In genomic region chr7:128237593-128237926, GRCm38 (mm10) we compare ENCODE assay signal across 7 mouse cellular contexts. TPM values are rescaled to one million over a fixed set of nuclear protein-coding genes. Genes with fewer than 3 reads are reported as not detected.
A peak's percentile ranks its signal among the peaks of the same experiment; 100 is the strongest.
DNase-seq lines count a peak whose midpoint lies in the region; ATAC-seq and TF ChIP-seq lines count a peak whose summit lies in the region.

No protein-coding gene starts in this region.

- ATAC-seq in lung, postnatal 0 days, result no peak
- ATAC-seq in forebrain, embryonic 11.5 days (replicated peaks; ENCODE audit: low FRiP score), result no peak
- ATAC-seq in limb, embryonic 13.5 days (ENCODE audit: low FRiP score, low read depth), result no peak
- ATAC-seq in stomach, embryonic 14.5 days (ENCODE audit: insufficient number of reproducible peaks, insufficient read depth, low FRiP score, low read depth), result no peak

- peaks cover 4% of the 10 kb centered on the region; the same call in 1 of the 2 replicates for H3K36me3 ChIP-seq in lung, postnatal 0 days (ENCODE audit: insufficient read depth, low read length)
- no peaks in the 10 kb centered on the region; the same call in 1 of the 2 replicates for H3K36me3 ChIP-seq in forebrain, embryonic 11.5 days (ENCODE audit: control insufficient read depth, insufficient read depth, low read length)
- peaks cover 32% of the 10 kb centered on the region for H3K36me3 ChIP-seq in limb, embryonic 13.5 days
- peaks cover 19% of the 10 kb centered on the region for H3K36me3 ChIP-seq in stomach, embryonic 14.5 days (ENCODE audit: control insufficient read depth, insufficient read depth, low read length)

- peak; percentile 22 for TF ChIP-seq EP300 in lung, postnatal 0 days (IDR thresholded peaks at IDR 0.05)

- no peak for TF ChIP-seq CTCF in lung, postnatal 0 days (IDR thresholded peaks at IDR 0.05)

- peak overlapping the region; percentile 82 for H3K4me3 ChIP-seq in lung, postnatal 0 days (ENCODE audit: low read depth, low read length)
- peak overlapping the region; percentile 69 for H3K4me3 ChIP-seq in forebrain, embryonic 11.5 days (ENCODE audit: low read depth, low read length)
- H3K4me3 ChIP-seq in limb, embryonic 13.5 days, result peak overlapping the region; percentile 75
- peak overlapping the region; percentile 77 for H3K4me3 ChIP-seq in stomach, embryonic 14.5 days (ENCODE audit: low read depth, low read length)

- H3K9ac ChIP-seq in lung, postnatal 0 days (replicated peaks; ENCODE audit: low read depth), result peak overlapping the region; percentile 76
- peak overlapping the region; percentile 83 for H3K9ac ChIP-seq in forebrain, embryonic 11.5 days (ENCODE audit: low read length)
- peak overlapping the region; percentile 82 for H3K9ac ChIP-seq in limb, embryonic 13.5 days
- peak overlapping the region; percentile 61 for H3K9ac ChIP-seq in stomach, embryonic 14.5 days (replicated peaks; ENCODE audit: low read depth, low read length)

- under 1% methylated on average over 25 of the region's 25 CpGs for WGBS in lung, postnatal 0 days
- under 1% methylated on average over 25 of the region's 25 CpGs for WGBS in forebrain, embryonic 11.5 days
- under 1% methylated on average over 25 of the region's 25 CpGs for WGBS in limb, embryonic 13.5 days
- under 1% methylated on average over 25 of the region's 25 CpGs for WGBS in stomach, embryonic 14.5 days

- peak overlapping the region; percentile 74 for H3K4me2 ChIP-seq in lung, postnatal 0 days (replicated peaks; ENCODE audit: low read depth, low read length)
- peak overlapping the region; percentile 81 for H3K4me2 ChIP-seq in forebrain, embryonic 11.5 days (ENCODE audit: low read depth, low read length, severe bottlenecking)
- H3K4me2 ChIP-seq in limb, embryonic 13.5 days (replicated peaks), result peak overlapping the region; percentile 78
- H3K4me2 ChIP-seq in stomach, embryonic 14.5 days (replicated peaks; ENCODE audit: low read depth, low read length), result peak overlapping the region; percentile 64

- peak overlapping the region; percentile 99 for H3K27ac ChIP-seq in lung, postnatal 0 days (ENCODE audit: low read length)
- peak overlapping the region; percentile 94 for H3K27ac ChIP-seq in forebrain, embryonic 11.5 days (ENCODE audit: low read depth, low read length)
- peak overlapping the region; percentile 95 for H3K27ac ChIP-seq in limb, embryonic 13.5 days
- H3K27ac ChIP-seq in stomach, embryonic 14.5 days (ENCODE audit: low read length), result peak overlapping the region; percentile 96

- peaks cover 3% of the 10 kb centered on the region; the same call in 1 of the 2 replicates for H3K4me1 ChIP-seq in lung, postnatal 0 days (ENCODE audit: insufficient read depth, low read depth, low read length)
- H3K4me1 ChIP-seq in forebrain, embryonic 11.5 days (replicated peaks; ENCODE audit: control insufficient read depth, insufficient read depth, low read length), result no peaks in the 10 kb centered on the region; the same call in 1 of the 2 replicates
- H3K4me1 ChIP-seq in limb, embryonic 13.5 days, result peaks cover 27% of the 10 kb centered on the region
- peaks cover 11% of the 10 kb centered on the region; the same call in 1 of the 2 replicates for H3K4me1 ChIP-seq in stomach, embryonic 14.5 days (ENCODE audit: control insufficient read depth, insufficient read depth, low read length)

- no peaks in the 10 kb centered on the region for H3K27me3 ChIP-seq in lung, postnatal 0 days (replicated peaks; ENCODE audit: insufficient read depth, low read length)
- no peaks in the 10 kb centered on the region for H3K27me3 ChIP-seq in forebrain, embryonic 11.5 days (ENCODE audit: control insufficient read depth, insufficient read depth, low read length)
- no peaks in the 10 kb centered on the region for H3K27me3 ChIP-seq in limb, embryonic 13.5 days
- no peaks in the 10 kb centered on the region for H3K27me3 ChIP-seq in stomach, embryonic 14.5 days (ENCODE audit: control insufficient read depth, insufficient read depth, low read length)

- H3K9me3 ChIP-seq in lung, postnatal 0 days (ENCODE audit: low read length), result no peaks in the 10 kb centered on the region
- H3K9me3 ChIP-seq in forebrain, embryonic 11.5 days (ENCODE audit: control insufficient read depth, low read length), result no peaks in the 10 kb centered on the region
- H3K9me3 ChIP-seq in limb, embryonic 13.5 days, result no peaks in the 10 kb centered on the region
- H3K9me3 ChIP-seq in stomach, embryonic 14.5 days (ENCODE audit: control insufficient read depth, low read depth, low read length), result no peaks in the 10 kb centered on the region

- no peak for DNase-seq in lung, postnatal 0 days (ENCODE audit: low spot score)
- no peak for DNase-seq in lung, postnatal 14 days
- no peak for DNase-seq in forebrain, embryonic 11.5 days (ENCODE audit: low spot score)
- no peak for DNase-seq in cerebellum, adult 11 months
- no peak for DNase-seq in frontal cortex, postnatal 25 days (ENCODE audit: low spot score in 2 of 2)

RNA-seq across cellular contexts. Expression of gene 9130023H24Rik, which starts 0.3 kb away (rescaled TPM):
- 6.2 and 6.5 TPM in 2 replicates for polyA plus RNA-seq in lung, postnatal 0 days (2015; fragmentation: Nextera tagmentation; extraction: Ambion mirVana)
- 13.2 and 13.3 TPM in 2 replicates for polyA plus RNA-seq in forebrain, embryonic 11.5 days (2014; fragmentation: Nextera tagmentation; extraction: Ambion mirVana)
- 9.2 and 9.6 TPM in 2 replicates for polyA plus RNA-seq in limb, embryonic 13.5 days (2015; fragmentation: Nextera tagmentation; extraction: Ambion mirVana)
- 9.7 and 9.9 TPM in 2 replicates for polyA plus RNA-seq in stomach, embryonic 14.5 days (2014; fragmentation: Nextera tagmentation; extraction: Ambion mirVana)

RNA-seq across cellular contexts. Expression of gene Armc5, which starts 0.4 kb away (rescaled TPM):
- 17.9 and 20.3 TPM in 2 replicates for polyA plus RNA-seq in lung, postnatal 0 days (2015; fragmentation: Nextera tagmentation; extraction: Ambion mirVana)
- polyA plus RNA-seq in forebrain, embryonic 11.5 days (2014; fragmentation: Nextera tagmentation; extraction: Ambion mirVana), result 11.8 and 13.3 TPM in 2 replicates
- polyA plus RNA-seq in limb, embryonic 13.5 days (2015; fragmentation: Nextera tagmentation; extraction: Ambion mirVana), result 16.6 and 18.5 TPM in 2 replicates
- 11.5 and 12.2 TPM in 2 replicates for polyA plus RNA-seq in stomach, embryonic 14.5 days (2014; fragmentation: Nextera tagmentation; extraction: Ambion mirVana)

RNA-seq across cellular contexts. Expression of gene Tgfb1i1, which starts 9.1 kb away (rescaled TPM):
- 157 and 160 TPM in 2 replicates for polyA plus RNA-seq in lung, postnatal 0 days (2015; fragmentation: Nextera tagmentation; extraction: Ambion mirVana)
- polyA plus RNA-seq in forebrain, embryonic 11.5 days (2014; fragmentation: Nextera tagmentation; extraction: Ambion mirVana), result 34.1 and 35.5 TPM in 2 replicates
- polyA plus RNA-seq in limb, embryonic 13.5 days (2015; fragmentation: Nextera tagmentation; extraction: Ambion mirVana), result 48.8 and 49.1 TPM in 2 replicates
- 203 and 205 TPM in 2 replicates for polyA plus RNA-seq in stomach, embryonic 14.5 days (2014; fragmentation: Nextera tagmentation; extraction: Ambion mirVana)

RNA-seq across cellular contexts. Expression of gene Slc5a2, which starts 27.9 kb away (rescaled TPM):
- polyA plus RNA-seq in lung, postnatal 0 days (2015; fragmentation: Nextera tagmentation; extraction: Ambion mirVana), result 0.08 and 0.23 TPM in 2 replicates
- polyA plus RNA-seq in forebrain, embryonic 11.5 days (2014; fragmentation: Nextera tagmentation; extraction: Ambion mirVana), result 0.35 TPM in 1 of 2 replicates, not detected in the other
- polyA plus RNA-seq in limb, embryonic 13.5 days (2015; fragmentation: Nextera tagmentation; extraction: Ambion mirVana), result 0.29 and 0.36 TPM in 2 replicates
- 1.00 and 2.5 TPM in 2 replicates for polyA plus RNA-seq in stomach, embryonic 14.5 days (2014; fragmentation: Nextera tagmentation; extraction: Ambion mirVana)

RNA-seq across cellular contexts. Expression of gene Cox6a2, which starts 31.4 kb away (rescaled TPM):
- polyA plus RNA-seq in lung, postnatal 0 days (2015; fragmentation: Nextera tagmentation; extraction: Ambion mirVana), result 26.6 and 27.8 TPM in 2 replicates
- polyA plus RNA-seq in forebrain, embryonic 11.5 days (2014; fragmentation: Nextera tagmentation; extraction: Ambion mirVana), result not detected in 2 replicates
- 24.2 and 27.0 TPM in 2 replicates for polyA plus RNA-seq in limb, embryonic 13.5 days (2015; fragmentation: Nextera tagmentation; extraction: Ambion mirVana)
- polyA plus RNA-seq in stomach, embryonic 14.5 days (2014; fragmentation: Nextera tagmentation; extraction: Ambion mirVana), result 0.41 TPM in 1 of 2 replicates, not detected in the other
